Mouse (Mus musculus): ENCODE results near the gene Tnip1. TPM values are rescaled to one million over a fixed set of nuclear protein-coding genes. Genes with fewer than 3 reads are reported as not detected.
A peak's percentile ranks its signal among the peaks of the same experiment; 100 is the strongest.

Gene Tnip1
- polyA plus RNA-seq, 2 experiments from 2014 or later = 97.4 to 167 TPM

GRCm38 (mm10) chr11:54876031-54876430 lies 86.7 kb downstream of the Tnip1 start:
- no peak for ATAC-seq

GRCm38 (mm10) chr11:54871831-54872537 lies 90.7 kb downstream of the Tnip1 start:
- no peak for ATAC-seq

DNA sequence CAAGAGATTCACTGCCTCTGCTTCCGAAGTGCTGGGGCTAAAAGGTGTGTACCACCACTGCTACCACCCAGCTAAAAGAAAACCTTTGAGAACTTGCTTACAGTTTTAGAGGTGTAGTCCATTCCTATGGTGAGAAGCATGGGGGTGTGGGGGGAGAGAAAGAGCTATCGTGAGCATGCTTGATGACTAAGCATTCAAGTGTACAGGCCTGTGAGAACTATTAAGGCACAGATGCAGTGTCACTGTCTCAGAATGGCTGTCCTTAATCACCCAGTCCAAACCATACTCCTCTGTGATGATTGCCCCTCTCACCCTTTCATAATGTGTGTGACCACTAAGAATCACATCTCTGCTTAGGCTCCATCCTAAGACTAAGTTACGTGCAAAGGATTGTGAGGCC lies 93.4 kb downstream of the Tnip1 start:
- ATAC-seq = no peak

DNA sequence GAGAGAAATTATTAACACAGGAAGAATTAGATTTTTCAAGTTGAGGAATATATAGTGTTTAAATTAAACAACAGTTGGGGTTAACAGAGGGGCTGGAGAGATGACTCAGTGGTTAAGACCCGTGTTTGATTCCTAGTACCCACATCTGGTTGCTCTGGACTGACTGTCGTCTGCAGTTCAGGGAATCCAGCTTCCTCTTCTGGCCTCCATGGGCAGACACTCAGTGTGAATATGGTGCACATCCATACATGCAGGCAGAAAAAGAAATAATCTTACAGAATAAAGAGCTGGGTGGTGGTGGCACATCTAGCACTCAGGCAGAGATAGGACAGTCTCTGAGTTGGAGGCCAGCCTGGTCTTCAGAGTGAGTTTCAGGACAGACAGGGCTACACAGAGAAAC lies 94.3 kb downstream of the Tnip1 start:
- ATAC-seq = no peak

DNA sequence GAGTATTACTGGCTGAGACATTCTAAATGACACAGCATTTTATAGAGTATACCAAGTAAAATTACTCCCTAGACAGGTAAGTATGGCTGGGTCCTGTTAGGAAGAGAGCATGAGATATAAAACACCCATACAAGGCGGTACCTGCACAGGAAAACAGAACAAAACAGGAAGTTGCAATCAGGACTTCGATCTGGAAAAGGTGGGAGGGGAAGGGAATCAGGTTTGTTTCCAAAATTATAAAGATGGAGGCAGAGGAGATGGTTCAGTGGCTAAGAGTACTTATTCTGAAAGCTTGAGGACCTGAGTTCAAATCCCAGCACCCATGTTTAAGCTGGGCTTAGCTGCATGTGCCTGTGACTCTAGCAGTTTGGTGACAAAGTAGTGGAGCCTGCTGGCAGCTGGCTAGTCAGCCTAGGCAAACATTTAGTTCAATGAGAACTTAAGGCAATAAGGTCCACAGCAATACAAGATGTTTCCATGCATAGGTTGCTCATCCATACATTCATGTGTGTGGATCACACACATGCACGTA lies 94.7 kb downstream of the Tnip1 start:
- no peak for ATAC-seq

- ATAC-seq = no peak
Observed at GRCm38 (mm10) chr11:54867049-54867385, 95.7 kb downstream of the Tnip1 start.

DNA sequence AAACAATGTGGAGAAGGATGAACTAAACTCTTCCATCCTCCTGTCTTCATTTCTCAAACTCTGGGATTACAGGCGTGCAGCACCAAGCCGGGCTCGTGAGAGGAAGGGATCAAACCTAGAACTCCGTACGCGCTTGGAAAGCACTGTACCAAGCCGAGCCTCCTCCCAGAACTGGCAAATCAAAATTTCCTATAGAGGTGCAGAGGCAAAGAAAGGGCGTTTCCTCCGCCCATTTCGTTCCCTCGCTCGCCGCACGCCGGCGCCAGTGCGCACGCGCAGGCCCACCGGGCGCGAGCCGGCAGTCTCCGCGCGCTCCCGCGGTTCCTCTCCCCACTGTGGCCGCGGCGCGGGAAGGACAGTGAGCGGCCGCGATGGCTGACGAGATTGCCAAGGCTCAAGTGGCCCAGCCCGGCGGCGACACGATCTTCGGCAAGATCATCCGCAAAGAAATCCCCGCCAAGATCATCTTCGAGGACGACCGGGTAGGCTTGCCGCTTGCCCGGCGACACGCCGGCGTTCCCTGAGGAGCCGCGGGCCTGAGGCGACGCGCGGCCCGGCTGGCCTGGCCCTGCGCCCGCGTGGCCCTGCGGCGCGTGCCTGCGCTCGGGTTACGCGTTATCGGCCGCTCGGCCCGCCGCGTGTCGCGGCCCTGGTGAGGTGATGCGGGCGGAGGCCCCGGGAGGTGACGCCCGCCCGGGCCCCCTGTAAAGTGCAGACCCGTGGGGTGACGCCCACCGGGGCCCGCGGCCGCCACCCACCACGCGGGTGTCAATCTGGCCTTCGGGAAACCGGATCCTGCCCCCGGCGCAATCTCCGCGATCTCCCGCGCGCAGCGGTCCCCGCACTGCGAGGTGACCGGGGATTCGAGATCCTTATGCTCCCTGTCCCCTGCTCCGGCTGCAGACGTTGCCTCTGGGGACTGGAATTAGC lies 96.3 kb downstream of the Tnip1 start, which contains the start of gene Hint1:
Hint1 (plus strand) TSS at position 265 of the 930 bp plus-strand sequence.
- peak; percentile 84 for ATAC-seq

- ATAC-seq = no peak
Observed at GRCm38 (mm10) chr11:54865330-54866085, 97.2 kb downstream of the Tnip1 start.

DNA sequence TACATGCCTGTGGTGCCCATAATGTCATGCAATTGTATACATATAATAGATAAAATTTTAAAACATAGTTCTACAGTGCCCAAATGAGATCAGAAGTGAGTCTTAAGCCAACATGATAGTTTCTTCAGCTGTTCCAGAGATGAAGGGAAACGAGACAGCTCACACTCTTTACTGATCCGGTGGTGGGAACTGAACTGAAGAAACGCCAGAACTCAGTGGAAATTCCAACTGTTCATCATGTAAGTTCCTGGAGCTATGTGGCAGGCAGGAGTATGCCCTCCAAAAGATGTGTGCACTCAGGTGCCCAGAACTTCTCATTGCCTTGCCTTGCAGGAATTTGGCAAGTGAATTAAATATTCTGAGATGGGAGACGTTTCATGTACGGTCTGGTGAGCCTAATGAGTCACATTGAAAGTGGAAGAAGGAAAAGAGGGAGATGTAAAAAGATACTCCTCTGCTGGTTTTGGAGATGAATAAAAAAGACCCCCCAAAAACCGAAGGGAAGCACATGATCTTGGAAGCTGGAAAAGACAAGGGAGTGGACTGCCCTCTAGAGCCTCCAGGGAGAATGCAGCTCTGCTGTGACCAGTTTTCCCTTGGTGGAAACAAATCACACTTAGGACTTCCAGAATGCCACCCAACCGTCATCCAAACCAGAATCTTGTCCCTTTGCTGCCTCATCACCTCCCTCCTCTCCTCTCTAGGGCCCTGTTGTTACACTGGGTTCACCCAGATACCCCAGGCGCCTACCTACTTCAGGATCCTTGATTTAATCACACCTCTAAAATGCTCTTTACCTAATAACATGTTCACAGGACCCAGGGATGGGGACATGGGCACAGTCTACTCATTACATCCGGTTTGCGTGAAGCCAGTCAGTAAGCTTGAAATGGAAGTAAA lies 99.8 kb downstream of the Tnip1 start:
- ATAC-seq = no peak

GRCm38 (mm10) chr11:54861471-54862420 lies 101.0 kb downstream of the Tnip1 start:
- ATAC-seq = no peak

Other genes starting within 250 kb of the Tnip1 start
- gene Cdc42se2, start 175.2 kb downstream of the Tnip1 start, polyA plus RNA-seq (2017; shearing (Covaris generic)) = 100 to 1,000 TPM; 369 to 477 TPM
- 1 to 10 TPM; 3.4 to 8.4 TPM for gene Lyrm7, start 102.0 kb downstream of the Tnip1 start, polyA plus RNA-seq (2017; shearing (Covaris generic))
- 100 to 1,000 TPM; 375 to 447 TPM for gene Hint1, start 96.5 kb downstream of the Tnip1 start, polyA plus RNA-seq (2017; shearing (Covaris generic))
- gene Gpx3, start 60.5 kb downstream of the Tnip1 start, polyA plus RNA-seq (2017; shearing (Covaris generic)) = 1 to 10 TPM; 1.2 to 1.3 TPM
- gene Anxa6, start 70.5 kb upstream of the Tnip1 start, polyA plus RNA-seq (2017; shearing (Covaris generic)) = 100 to 1,000 TPM; 387 to 504 TPM
- gene Ccdc69, start 115.2 kb upstream of the Tnip1 start, polyA plus RNA-seq (2017; shearing (Covaris generic)) = 10 to 100 TPM; 68.2 to 80.6 TPM
- 100 to 1,000 TPM; 162 to 185 TPM for gene Gm2a, start 135.2 kb upstream of the Tnip1 start, polyA plus RNA-seq (2017; shearing (Covaris generic))
- under 1 TPM; 0.36 to 0.58 TPM for gene Slc36a3, start 188.8 kb upstream of the Tnip1 start, polyA plus RNA-seq (2017; shearing (Covaris generic))
- gene Slc36a2, start 222.2 kb upstream of the Tnip1 start, polyA plus RNA-seq (2017; shearing (Covaris generic)) = not detected
- 1 to 10 TPM; 2.5 to 2.9 TPM for gene Slc36a1, start 241.4 kb upstream of the Tnip1 start, polyA plus RNA-seq (2017; shearing (Covaris generic))